Mouse (Mus musculus) thymus, adult 2 months (tissue): ENCODE data around the gene Plxnd1. TPM values are rescaled to one million over a fixed set of nuclear protein-coding genes. Genes with fewer than 3 reads are reported as not detected.

Experiments used
- DNase-seq: peaks from one replicate; pipeline ENCODE4 v3.0.0; 2021
- H3K27ac ChIP-seq: fragments of 200-500 bp; 2 replicates; pipeline ENCODE4 v1.5.1; 2012; ENCODE audit warnings: low read length, control low read depth; ENCODE audit not compliant: control insufficient read depth, insufficient read depth
- H3K27me3 ChIP-seq: fragments of 200-500 bp; 2 replicates; pipeline ENCODE4 v1.6.1; 2012; ENCODE audit warnings: mild to moderate bottlenecking, low read length, moderate library complexity, mixed read lengths; ENCODE audit not compliant: control insufficient read depth, insufficient read depth
- H3K36me3 ChIP-seq: fragments of 200-500 bp; 2 replicates; pipeline ENCODE4 v1.6.1; 2012; ENCODE audit warnings: mild to moderate bottlenecking, low read length, moderate library complexity; ENCODE audit not compliant: control insufficient read depth, insufficient read depth
- H3K4me1 ChIP-seq: fragments of 200-500 bp; replicated peaks from 2 replicates; pipeline ENCODE4 v1.6.1; 2012; ENCODE audit warnings: low read length; ENCODE audit not compliant: control insufficient read depth, insufficient read depth
- H3K4me3 ChIP-seq: fragments of 200-500 bp; 2 replicates; pipeline ENCODE4 v1.5.1; 2012; ENCODE audit warnings: mild to moderate bottlenecking, low read length, control low read depth, moderate library complexity; ENCODE audit not compliant: control insufficient read depth, insufficient read depth
- CTCF ChIP-seq: fragments of 200-500 bp; IDR thresholded peaks from 2 replicates; pipeline ENCODE4 v1.5.1; 2012; ENCODE audit warnings: mild to moderate bottlenecking, control low read depth, low read length, moderate library complexity, borderline replicate concordance; ENCODE audit not compliant: control insufficient read depth, poor library complexity, insufficient read depth; ENCODE audit errors: extremely low read depth
- POLR2A ChIP-seq: fragments of 200-500 bp; IDR thresholded peaks from 2 replicates; pipeline ENCODE4 v1.6.1; 2012; ENCODE audit warnings: mild to moderate bottlenecking, low read length, control low read depth, moderate library complexity; ENCODE audit not compliant: control insufficient read depth, poor library complexity, insufficient read depth; ENCODE audit errors: extremely low read depth
- WGBS: fragments of 180-500 bp; shearing (Covaris S2); methylation state at CpG from one replicate; pipeline ENCODE4 v1.1.7; 2018; 5-methylcytosine and 5-hydroxymethylcytosine counted together
- polyA plus RNA-seq: library from polyadenylated mRNA; depleted of rRNA; stranded (reverse); fragments of >200 nt; gene quantifications from 2 replicates; pipeline ENCODE4 v1.2.3, GENCODE M21; 2012

Gene Plxnd1
- polyA plus RNA-seq, 1 experiment: 466 TPM

GRCm38 (mm10) chr6:115969103-115969502 is 25.7 kb downstream of the Plxnd1 start:
- no peak for DNase-seq
- no peaks in the 10 kb centered on the region for H3K27me3 ChIP-seq
- TF ChIP-seq POLR2A (no peak), CTCF (no peak)
- H3K4me3 ChIP-seq: no peak overlapping the region
- H3K4me1 ChIP-seq: peaks cover 50% of the 10 kb centered on the region
- H3K36me3 ChIP-seq: peaks cover 32% of the 10 kb centered on the region
- WGBS: 74% methylated on average over 9 of the region's 9 CpGs
- H3K27ac ChIP-seq: no peak overlapping the region

DNA sequence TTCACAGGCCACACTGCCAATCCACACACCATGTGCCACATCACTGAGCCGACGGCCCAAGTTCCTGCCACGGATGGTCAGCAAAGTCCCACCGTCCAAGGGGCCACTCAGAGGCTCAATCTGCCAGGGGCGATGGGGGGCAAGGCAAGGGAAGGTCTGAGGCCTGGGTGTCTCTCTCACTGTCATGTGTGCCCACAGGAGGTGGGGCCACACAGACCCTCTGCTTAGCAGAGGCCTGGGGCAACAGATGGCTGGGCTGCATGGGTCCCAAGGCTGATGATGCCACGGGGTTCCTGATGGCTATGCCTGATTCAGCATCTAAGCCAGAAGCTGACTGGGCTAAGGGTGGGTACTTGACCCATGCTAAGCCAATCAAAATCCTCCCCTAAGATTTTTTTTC is 26.1 kb downstream of the Plxnd1 start:
- Histone ChIP-seq H3K36me3 (peaks cover 36% of the 10 kb centered on the region), H3K4me3 (no peak overlapping the region), H3K27me3 (no peaks in the 10 kb centered on the region), H3K27ac (no peak overlapping the region), H3K4me1 (peaks cover 46% of the 10 kb centered on the region)
- TF ChIP-seq POLR2A (no peak), CTCF (no peak)
- DNase-seq: no peak
- 78% methylated on average over 6 of the region's 6 CpGs for WGBS

DNA sequence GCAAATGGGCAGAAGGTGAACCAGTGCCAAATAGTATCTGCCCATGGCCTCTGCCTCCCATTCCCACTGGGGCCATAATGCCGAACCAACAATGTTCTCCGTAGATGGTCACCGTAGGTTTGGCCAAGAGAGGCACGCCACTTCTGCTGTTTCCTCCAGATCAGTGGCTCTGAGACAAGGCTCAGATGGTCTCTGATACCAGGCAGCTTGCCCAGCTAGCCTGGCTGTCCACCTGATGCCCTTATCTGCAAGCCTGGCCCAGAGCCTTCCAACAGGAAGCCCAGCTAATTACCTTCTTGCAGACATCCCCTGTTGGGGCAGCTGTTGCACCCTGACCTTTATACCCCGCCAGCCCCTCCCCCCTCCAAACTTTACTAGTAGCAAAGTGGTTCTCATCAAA is 26.7 kb downstream of the Plxnd1 start:
- Histone ChIP-seq H3K36me3 (peaks cover 42% of the 10 kb centered on the region), H3K4me3 (no peak overlapping the region), H3K27ac (no peak overlapping the region), H3K4me1 (peaks cover 39% of the 10 kb centered on the region), H3K27me3 (no peaks in the 10 kb centered on the region)
- TF ChIP-seq POLR2A: no peak
- TF ChIP-seq CTCF: no peak
- DNase-seq: no peak
- WGBS: 98% methylated on average over 5 of the region's 5 CpGs

DNA sequence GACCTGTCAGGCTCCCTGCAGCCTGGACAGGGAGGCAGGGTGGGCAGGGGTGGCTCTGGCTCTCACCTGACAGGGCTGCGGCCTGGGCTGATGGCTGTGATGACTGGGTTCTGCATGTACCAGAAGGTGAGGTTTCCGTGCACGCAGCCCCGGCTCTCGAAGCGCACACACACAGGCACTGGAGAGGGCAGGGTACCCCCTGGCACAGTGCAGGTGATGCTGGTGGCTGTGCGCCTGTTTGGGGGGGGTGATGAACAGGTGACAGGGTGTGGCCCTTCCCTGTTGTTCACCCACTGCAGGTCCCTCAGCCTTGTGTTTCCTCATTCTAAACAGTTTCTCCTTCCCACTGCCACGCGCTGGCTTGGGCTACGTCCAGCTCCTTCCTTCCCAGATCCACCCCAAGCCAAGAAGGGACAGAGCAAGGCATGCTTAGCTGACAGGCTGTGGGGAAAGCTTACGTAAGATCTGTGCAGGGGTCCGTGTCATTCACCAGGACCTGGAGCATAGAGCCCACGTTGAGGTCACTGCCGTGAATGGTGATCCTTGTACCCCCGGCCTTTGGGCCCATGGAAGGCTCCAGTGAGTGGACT is 27.4 kb downstream of the Plxnd1 start:
- 96% methylated on average over 15 of the region's 15 CpGs for WGBS
- DNase-seq: no peak
- no peak overlapping the region for H3K4me3 ChIP-seq
- H3K36me3 ChIP-seq: peaks cover 49% of the 10 kb centered on the region
- H3K4me1 ChIP-seq: peaks cover 32% of the 10 kb centered on the region
- H3K27ac ChIP-seq: no peak overlapping the region
- no peaks in the 10 kb centered on the region for H3K27me3 ChIP-seq
- TF ChIP-seq CTCF: no peak
- no peak for TF ChIP-seq POLR2A

DNA sequence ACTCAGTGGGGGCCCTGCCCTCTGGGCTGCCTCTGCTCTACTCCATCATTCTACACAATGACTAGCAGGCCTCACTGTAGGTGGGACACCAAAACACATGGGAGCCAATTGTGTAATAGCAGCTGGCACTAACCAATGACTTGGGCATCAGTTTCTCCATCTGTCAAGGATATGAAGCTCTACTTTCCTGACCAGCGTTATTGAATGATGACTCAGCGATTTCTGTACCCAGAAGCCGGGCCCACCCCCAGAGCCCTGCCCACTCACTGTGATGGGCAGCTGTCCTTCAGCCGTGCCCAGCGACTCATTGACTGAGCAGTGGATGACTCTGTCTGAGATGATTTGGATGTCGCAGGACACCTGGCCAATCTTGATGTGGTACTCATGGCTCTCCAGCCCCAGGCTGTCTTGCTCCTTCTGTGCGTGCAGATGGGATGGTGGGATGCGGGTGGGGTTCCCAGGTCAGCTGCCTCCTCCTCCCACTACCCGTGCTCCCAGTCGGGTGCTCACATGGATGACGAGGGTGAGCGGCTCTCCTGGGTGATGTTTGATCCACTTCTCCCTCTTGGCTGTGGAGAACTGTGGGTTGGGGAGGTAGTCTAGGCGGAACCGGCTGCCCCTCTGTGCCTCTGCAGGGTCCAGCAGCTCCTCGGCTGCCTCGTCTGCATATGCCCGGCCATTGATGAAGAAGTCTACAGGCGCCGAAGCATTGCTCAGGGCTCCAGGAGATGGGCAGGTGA is 28.4 kb downstream of the Plxnd1 start:
- H3K4me3 ChIP-seq: no peak overlapping the region
- no peak overlapping the region for H3K27ac ChIP-seq
- H3K27me3 ChIP-seq: no peaks in the 10 kb centered on the region
- TF ChIP-seq POLR2A (no peak), CTCF (no peak)
- H3K36me3 ChIP-seq: peaks cover 58% of the 10 kb centered on the region
- 94% methylated on average over 19 of the region's 19 CpGs for WGBS
- no peak for DNase-seq
- peaks cover 23% of the 10 kb centered on the region for H3K4me1 ChIP-seq

DNA sequence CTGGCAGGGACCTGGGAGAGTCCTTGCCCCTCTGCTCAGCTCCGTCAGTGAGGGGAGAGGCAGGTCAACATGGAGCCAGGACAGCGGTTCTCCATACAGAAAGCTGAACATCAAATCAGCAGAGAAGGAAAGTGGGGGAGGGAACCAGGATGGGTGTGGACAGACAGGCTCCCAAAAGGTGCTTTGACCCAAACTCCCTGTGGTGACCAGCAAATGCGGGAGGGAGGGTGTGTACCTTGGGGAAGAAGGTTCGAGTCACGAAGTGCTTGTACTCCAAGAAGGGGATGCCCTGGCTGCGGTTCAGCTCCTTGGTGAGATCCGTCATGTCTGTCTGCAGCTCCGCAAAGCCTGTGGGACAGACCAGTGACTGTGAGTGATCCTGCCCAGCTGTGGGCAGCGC is 31.1 kb downstream of the Plxnd1 start:
- Histone ChIP-seq H3K36me3 (peaks cover 82% of the 10 kb centered on the region), H3K4me1 (no peaks in the 10 kb centered on the region; the same call in 1 of the 2 replicates), H3K27ac (no peak overlapping the region), H3K4me3 (no peak overlapping the region), H3K27me3 (no peaks in the 10 kb centered on the region)
- TF ChIP-seq CTCF (no peak), POLR2A (no peak)
- DNase-seq: no peak
- WGBS: 97% methylated on average over 9 of the region's 9 CpGs
